Mouse (Mus musculus) stomach, postnatal 0 days (tissue): ENCODE data around the gene Szt2.

Experiments used
- CTCF ChIP-seq: IDR thresholded peaks from 2 replicates; pipeline ENCODE4 v1.5.1; 2016; ENCODE audit warnings: antibody characterized with exemption, low read depth, mild to moderate bottlenecking, moderate library complexity
- EP300 ChIP-seq: optimal IDR thresholded peaks from 2 replicates; pipeline ENCODE3; 2016; ENCODE audit warnings: antibody characterized with exemption

- TF ChIP-seq EP300 (no peak), CTCF (no peak)
These were observed 92.4 kb downstream of the Szt2 start for GRCm38 (mm10) chr4:118316662-118317061.
